Mouse (Mus musculus) lung, adult 2 months (tissue): ENCODE measurements at regions not wholly inside any gene's neighbourhood (a gene's known extent, or its start where the extent isn't known, plus 50 kb on each side); places are given as distances from the start of the nearest gene placed in this dataset.
A peak's percentile ranks its signal among the peaks of the same experiment; 100 is the strongest.

Experiments used
- DNase-seq: peaks from one replicate; pipeline ENCODE4 v3.0.0; 2022
- H3K4me1 ChIP-seq: fragments of 200-500 bp; 2 replicates; pipeline ENCODE4 v1.6.1; 2011; ENCODE audit warnings: low read length; ENCODE audit not compliant: control insufficient read depth, insufficient read depth
- H3K4me3 ChIP-seq: fragments of 200-500 bp; replicated peaks from 2 replicates; pipeline ENCODE3; 2011; ENCODE audit warnings: low read depth, mild to moderate bottlenecking, control low read depth, low read length; ENCODE audit errors: extremely low read depth
- CTCF ChIP-seq: fragments of 200-500 bp; IDR thresholded peaks from 2 replicates; pipeline ENCODE4 v1.5.1; 2011; ENCODE audit warnings: mild to moderate bottlenecking, low read length, control low read depth; ENCODE audit not compliant: insufficient read depth
- POLR2A ChIP-seq: fragments of 200-500 bp; IDR thresholded peaks from 2 replicates; pipeline ENCODE4 v1.6.1; 2011; ENCODE audit warnings: low read depth, mild to moderate bottlenecking, control low read depth, low read length, borderline replicate concordance; ENCODE audit errors: extremely low read depth
- WGBS: fragments of 180-500 bp; shearing (Covaris S2); methylation state at CpG from one replicate; pipeline ENCODE4 v1.1.7; 2018; 5-methylcytosine and 5-hydroxymethylcytosine counted together

DNA sequence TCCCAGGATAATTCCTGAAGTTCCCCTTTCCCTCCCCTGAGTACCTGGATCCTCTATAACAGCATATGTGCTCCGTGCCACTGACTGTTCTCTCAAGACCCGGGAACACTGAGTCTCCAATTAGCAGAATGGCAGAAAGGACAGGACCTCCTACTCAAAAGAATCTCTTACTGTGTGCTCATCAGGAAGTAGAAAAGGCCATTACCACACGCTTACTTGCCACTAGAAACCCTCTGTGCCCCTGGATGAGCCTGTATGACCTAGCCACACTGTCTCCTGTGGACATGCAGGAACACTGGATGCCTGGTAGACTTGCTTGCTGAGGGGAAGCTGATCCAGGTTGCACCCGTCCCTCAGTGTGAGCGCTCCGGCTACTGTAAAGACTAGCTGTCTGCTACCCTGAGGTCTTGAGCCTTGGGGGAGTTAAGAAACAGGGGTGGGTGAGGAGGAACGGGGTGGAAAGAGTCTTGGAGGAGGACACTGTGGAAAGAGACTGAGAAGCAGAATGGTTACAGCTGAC, 117.6 kb upstream of the Ccnd2 start:
- TF ChIP-seq CTCF, result no peak
- no peak for TF ChIP-seq POLR2A
- Histone ChIP-seq H3K4me3 (no peak overlapping the region), H3K4me1 (no peaks in the 10 kb centered on the region)
- WGBS, result 81% methylated on average over 7 of the region's 7 CpGs
- no peak for DNase-seq

DNA sequence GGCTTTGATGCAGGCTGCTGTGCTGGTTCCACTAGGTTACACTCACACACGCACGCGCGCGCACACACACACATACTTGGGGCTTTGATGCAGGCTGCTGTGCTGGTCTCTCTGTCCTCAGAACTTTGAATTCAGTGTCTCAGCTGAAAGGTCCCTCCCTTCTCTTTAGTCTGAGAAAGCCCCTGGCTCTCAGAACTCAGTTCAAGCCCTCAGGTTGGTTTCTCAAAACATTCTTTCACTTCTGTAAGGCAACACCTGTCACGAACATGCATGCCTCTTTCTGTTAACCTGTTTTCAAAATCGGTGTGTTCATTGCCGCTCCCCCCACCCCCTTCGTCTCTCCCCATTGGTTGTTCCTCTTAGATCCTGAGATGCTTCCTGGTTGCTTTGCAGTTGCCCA, 118.8 kb upstream of the Ccnd2 start:
- 80% methylated on average over 9 of the region's 9 CpGs for WGBS
- no peak for DNase-seq
- H3K4me1 ChIP-seq, result no peaks in the 10 kb centered on the region
- TF ChIP-seq CTCF, result no peak
- TF ChIP-seq POLR2A, result no peak
- no peak overlapping the region for H3K4me3 ChIP-seq

DNA sequence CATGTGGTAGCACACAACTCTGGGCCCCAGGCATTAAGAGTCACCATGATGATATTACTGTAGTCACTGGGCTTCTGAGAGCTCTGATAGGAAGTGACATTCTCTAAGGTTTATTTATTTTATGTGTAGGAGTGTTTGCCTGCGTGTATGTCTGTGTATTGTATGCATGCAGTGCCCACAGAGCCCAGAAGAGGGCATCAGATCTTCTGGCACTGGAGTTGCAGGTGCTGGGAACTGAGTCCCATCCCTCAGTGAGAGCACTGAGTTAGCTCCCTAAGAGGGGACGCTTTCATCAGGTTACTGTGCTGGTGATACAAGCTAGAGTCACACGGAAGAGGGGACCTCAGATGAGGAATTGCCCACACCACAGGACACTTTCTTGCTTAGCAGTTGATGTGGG, 119.4 kb upstream of the Ccnd2 start:
- WGBS, result 91% methylated on average over 3 of the region's 3 CpGs
- TF ChIP-seq CTCF, result no peak
- TF ChIP-seq POLR2A, result no peak
- no peak for DNase-seq
- Histone ChIP-seq H3K4me1 (no peaks in the 10 kb centered on the region), H3K4me3 (no peak overlapping the region)

DNA sequence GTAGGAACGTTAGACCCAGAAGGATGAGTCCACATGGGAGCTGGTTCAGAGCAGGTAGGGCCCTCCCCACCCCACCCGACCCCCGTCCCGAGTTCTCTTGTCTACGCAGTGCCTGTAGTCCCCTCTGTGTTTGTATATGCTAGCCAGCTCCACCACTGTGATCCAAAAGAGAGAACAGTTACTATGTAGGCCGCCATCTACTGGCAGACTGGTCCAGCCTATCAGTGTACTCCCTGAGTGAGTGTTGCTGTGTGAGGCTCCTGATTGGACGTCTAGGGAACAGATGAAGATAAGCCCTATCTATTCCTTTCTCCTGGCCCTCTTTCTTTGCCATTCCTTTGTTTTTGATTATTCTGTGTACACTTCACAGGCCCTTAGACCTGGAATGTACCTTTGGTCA, 120.6 kb upstream of the Ccnd2 start:
- Histone ChIP-seq H3K4me3 (no peak overlapping the region), H3K4me1 (no peaks in the 10 kb centered on the region)
- TF ChIP-seq CTCF (peak; percentile 51), POLR2A (no peak)
- peak; percentile 18 for DNase-seq
- WGBS, result 28% methylated on average over 7 of the region's 7 CpGs

DNA sequence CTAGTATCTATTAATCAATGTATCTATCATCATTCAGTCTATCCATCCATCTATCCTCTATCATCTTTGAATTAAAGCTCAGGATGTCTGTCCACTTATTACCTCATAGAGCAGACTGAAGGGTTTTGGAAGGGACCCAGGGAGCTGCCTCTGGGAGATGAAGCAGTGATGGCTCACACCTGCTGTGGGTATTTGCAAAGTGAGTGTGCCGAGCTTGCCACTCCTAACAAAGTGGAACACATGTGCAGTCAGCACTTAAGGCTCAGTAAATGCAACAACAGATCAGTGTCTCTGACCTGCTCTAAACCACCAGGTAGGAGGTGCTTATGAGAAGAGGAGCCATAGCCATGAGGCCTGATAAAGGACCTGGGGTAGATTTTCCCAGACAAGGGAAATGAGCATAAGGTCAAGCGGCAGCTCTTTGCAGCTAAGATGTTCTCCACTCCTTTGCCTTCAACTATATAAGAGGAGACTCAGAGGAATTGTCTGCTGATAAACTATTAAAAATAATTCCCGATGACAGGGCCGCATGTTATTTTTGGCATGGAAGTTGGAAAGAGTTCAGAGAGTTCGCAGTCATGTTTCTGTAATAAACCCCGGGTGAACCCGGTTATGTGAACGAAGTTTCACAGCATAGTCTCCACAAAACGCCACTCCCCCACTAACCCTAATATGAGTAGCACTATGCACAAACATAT, 122.9 kb upstream of the Ccnd2 start:
- no peak for TF ChIP-seq POLR2A
- TF ChIP-seq CTCF, result no peak
- WGBS, result 74% methylated on average over 9 of the region's 9 CpGs
- no peaks in the 10 kb centered on the region for H3K4me1 ChIP-seq
- DNase-seq, result no peak
- H3K4me3 ChIP-seq, result no peak overlapping the region

DNA sequence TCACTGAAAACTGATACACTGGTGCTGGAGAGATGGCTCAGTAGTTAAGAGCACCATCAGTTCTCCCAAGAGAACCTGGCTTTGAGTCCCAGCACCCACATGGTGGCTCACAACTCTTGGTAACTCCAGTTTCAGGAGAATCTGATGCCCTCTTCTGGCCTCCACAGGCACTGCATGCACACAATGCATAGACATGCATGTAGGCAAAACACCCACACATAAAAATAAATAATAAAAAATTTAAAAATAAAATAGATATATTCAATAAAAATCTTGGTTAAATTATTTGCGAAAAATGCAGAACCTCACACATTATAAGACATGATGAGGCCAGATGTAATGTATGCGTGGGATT, 123.4 kb upstream of the Ccnd2 start:
- H3K4me3 ChIP-seq, result no peak overlapping the region
- TF ChIP-seq POLR2A, result no peak
- TF ChIP-seq CTCF, result no peak
- no peaks in the 10 kb centered on the region for H3K4me1 ChIP-seq
- 87% methylated on average over 2 of the region's 2 CpGs for WGBS
- DNase-seq, result no peak

DNA sequence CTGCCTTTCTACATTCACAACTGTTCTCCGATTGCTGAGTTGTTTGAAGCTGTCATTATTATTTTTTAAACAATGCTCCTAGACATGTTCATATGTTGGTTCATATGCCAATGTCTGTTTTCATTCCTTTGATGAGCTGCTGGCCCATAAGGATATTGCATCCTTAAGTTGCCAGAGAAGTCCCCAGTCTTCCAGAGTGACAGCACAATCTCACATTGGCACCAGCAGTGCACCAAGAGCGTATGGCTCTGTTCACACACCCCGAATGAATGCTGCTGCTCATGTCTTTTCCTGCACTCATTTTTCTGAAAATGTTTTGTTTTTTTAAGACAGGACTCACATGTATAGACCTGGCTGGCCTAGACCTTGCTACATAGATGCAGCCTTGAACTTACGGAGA, 124.4 kb upstream of the Ccnd2 start:
- WGBS, result 91% methylated on average over 4 of the region's 4 CpGs
- DNase-seq, result no peak
- Histone ChIP-seq H3K4me1 (no peaks in the 10 kb centered on the region), H3K4me3 (no peak overlapping the region)
- TF ChIP-seq POLR2A, result no peak
- no peak for TF ChIP-seq CTCF

DNA sequence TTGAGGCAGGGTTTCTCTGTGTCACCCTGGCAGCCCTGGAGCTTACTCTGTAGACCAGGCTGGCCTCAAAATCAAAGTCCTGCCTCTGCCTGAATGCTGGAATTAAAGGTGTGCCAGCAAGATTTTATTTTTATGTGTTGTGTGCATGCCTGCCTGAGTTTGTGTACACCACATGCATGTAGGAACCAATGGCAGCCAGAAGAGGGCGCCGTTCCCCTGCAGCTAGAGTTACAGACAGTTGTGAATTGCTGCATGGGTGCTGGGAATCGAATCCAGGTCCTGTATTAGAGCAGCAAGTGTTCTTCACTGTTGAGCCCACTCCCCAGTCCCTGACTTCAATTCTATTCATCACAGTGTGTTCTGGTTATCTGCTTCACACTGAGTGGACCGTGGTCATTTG, 126.4 kb upstream of the Ccnd2 start:
- 83% methylated on average over 4 of the region's 4 CpGs for WGBS
- no peak for DNase-seq
- Histone ChIP-seq H3K4me3 (no peak overlapping the region), H3K4me1 (no peaks in the 10 kb centered on the region)
- TF ChIP-seq POLR2A (no peak), CTCF (no peak)

DNA sequence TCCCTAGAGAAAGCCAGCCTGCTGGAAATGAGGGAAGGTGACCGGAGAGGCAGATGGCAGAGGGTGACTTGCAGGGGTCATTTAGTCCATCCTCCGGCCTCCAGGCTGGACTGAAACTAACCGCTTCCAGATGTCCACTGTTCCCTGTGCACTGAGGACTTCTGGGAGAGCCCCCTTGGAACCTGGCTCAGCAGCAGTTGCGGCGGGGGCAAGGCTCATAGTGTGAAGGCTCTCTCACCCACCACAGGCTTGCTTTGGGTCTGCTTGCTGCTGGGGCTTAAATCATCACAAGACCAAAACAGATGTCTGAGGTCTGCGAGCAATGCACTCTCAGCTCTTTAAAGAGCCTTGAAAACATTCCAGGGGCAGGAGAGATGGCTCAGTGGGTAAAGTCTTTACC, 132.2 kb upstream of the Ccnd2 start:
- no peak for TF ChIP-seq CTCF
- no peak for TF ChIP-seq POLR2A
- WGBS, result 64% methylated on average over 6 of the region's 6 CpGs
- no peak overlapping the region for H3K4me3 ChIP-seq
- H3K4me1 ChIP-seq, result peaks cover 2% of the 10 kb centered on the region; the same call in 1 of the 2 replicates
- DNase-seq, result no peak

DNA sequence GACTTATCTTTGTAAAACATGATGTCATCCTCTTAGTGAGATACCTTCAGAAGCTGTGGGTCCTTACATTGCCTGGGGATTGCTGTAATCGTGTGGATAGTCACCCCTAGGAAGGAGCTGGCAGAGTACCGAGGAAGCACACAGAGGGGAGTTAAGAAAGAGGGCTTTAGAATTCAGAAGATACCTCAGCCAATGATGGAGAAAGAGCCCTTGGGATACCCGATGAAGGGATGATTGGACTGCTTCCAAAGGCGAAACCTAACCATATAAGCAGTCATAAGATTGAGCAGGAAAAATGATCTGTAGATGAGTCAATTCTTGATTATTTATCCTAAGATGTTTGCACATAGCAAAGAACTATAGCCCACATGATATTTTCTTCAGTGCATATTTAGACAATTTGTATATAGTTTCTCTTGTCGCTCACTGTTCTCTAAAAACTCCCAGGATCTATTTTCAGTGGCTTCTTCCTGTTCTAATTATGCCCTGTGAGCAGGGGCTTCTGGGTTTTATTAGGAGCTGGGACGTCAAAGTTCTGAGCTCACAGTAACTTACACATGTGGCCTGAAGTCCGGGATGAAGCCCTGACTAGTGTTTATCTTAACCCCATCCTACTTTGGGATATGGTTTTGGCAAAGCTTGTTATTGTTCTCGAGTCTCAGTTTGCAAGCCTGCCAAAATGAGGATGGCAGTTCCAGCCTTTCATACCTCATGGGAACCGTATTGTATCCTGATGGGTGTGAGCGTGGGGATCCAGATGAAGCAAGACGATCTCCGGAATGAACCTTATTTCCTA, 134.9 kb upstream of the Ccnd2 start:
- DNase-seq, result no peak
- Histone ChIP-seq H3K4me1 (peaks cover 2% of the 10 kb centered on the region; the same call in 1 of the 2 replicates), H3K4me3 (no peak overlapping the region)
- 39% methylated on average over 12 of the region's 12 CpGs for WGBS
- no peak for TF ChIP-seq POLR2A
- no peak for TF ChIP-seq CTCF
